ENCODE assay signal across 21 mouse cellular contexts in the genomic region with DNA sequence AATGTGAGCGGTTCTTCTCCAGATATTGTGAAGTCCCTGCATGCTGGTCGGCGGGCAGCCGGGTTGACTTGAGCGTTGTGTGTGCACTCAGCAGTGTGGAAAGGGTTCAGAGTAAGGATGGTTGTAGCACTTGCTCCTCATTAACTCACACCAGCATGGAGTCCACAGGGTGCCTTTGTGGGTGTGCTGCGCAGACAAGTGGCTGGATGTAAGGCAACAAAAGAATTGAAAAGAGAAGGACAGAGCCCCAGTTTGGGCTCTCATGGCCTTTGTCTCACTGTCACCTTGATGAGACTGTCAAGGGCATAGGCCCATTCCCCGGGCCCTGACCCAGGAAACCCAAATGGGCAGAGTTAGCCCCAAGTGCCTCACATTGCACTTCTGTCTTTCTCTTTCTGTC. TPM values are rescaled to one million over a fixed set of nuclear protein-coding genes. Genes with fewer than 3 reads are reported as not detected.
DNase-seq lines count a peak whose midpoint lies in the region; TF ChIP-seq lines count a peak whose summit lies in the region.
"Had no signal": no experiment of that assay in that cellular context is flagged by ENCODE, and none has a peak within 500 bp of the region (broad histone marks: within the 10 kb centered on the region; RNA-seq: fewer than 3 reads in every experiment).

No protein-coding gene starts in this region.

- no peak for TF ChIP-seq POLR2A in ES-Bruce4 (IDR thresholded peaks at IDR 0.05; ENCODE audit: insufficient read depth, low read length)

- DNase-seq in ES-E14 (ENCODE audit: low read depth, low spot score) (peak; percentile 49), ZHBTc4 (ENCODE audit: low read depth, low spot score) (peak; percentile 81)
- DNase-seq in cerebellum, postnatal 36 days, result no peak
- DNase-seq in thymus, adult 18-20 months, result no peak
- DNase-seq: adrenal gland, adult 2 months; adrenal gland, postnatal 10 days; adrenal gland, postnatal 25 days; B cell, adult 2 months; cerebellum, adult 11-12 months; cerebellum, adult 2 months; cerebellum, adult 9-10 months; cerebellum, postnatal 10 days; cerebellum, postnatal 25 days; embryo, embryonic 11 days had no signal

- TF ChIP-seq CTCF in ES-Bruce4 (IDR thresholded peaks at IDR 0.05; ENCODE audit: low read depth, low read length), result no peak

- H3K9ac ChIP-seq in ES-Bruce4 (ENCODE audit: low read depth, poor library complexity, severe bottlenecking), result no peak overlapping the region
- no peak overlapping the region for H3K9ac ChIP-seq in ES-E14 (ENCODE audit: insufficient read depth, low read depth, low read length, poor library complexity, severe bottlenecking)
- H3K9ac ChIP-seq: embryonic facial prominence, embryonic 13.5 days; embryonic facial prominence, embryonic 15.5 days; forebrain, embryonic 12.5 days had no signal

- no peak overlapping the region for H3K27ac ChIP-seq in ES-Bruce4 (ENCODE audit: insufficient read depth, low read length)
- no peak overlapping the region for H3K27ac ChIP-seq in ES-E14 (ENCODE audit: insufficient read depth, low read depth, low read length, poor library complexity, severe bottlenecking)
- H3K27ac ChIP-seq: embryonic facial prominence, embryonic 13.5 days; embryonic facial prominence, embryonic 15.5 days; forebrain, embryonic 10.5 days; forebrain, embryonic 12.5 days had no signal

- H3K36me3 ChIP-seq in ES-Bruce4 (ENCODE audit: control insufficient read depth, insufficient read depth, low read length, poor library complexity, severe bottlenecking) (peaks cover 7% of the 10 kb centered on the region; the same call in 1 of the 2 replicates), ES-E14 (ENCODE audit: control insufficient read depth, insufficient read depth, low read length, poor library complexity, severe bottlenecking) (peaks cover 20% of the 10 kb centered on the region)
- H3K36me3 ChIP-seq: embryonic facial prominence, embryonic 13.5 days; embryonic facial prominence, embryonic 15.5 days; forebrain, embryonic 12.5 days had no signal

- in situ Hi-C loops in ES-E14 (cut with MboI; ENCODE audit: low sequenced_read_pairs in 2 of 2, unreplicated experiment in 2 of 2), result no loop called here

- no peaks in the 10 kb centered on the region for H3K27me3 ChIP-seq in ES-Bruce4 (ENCODE audit: control insufficient read depth, insufficient read depth, low read length, poor library complexity, severe bottlenecking)
- H3K27me3 ChIP-seq: CH12.LX; embryonic facial prominence, embryonic 13.5 days; embryonic facial prominence, embryonic 15.5 days; forebrain, embryonic 12.5 days had no signal

- H3K4me3 ChIP-seq in ES-Bruce4 (ENCODE audit: low read depth, low read length) (no peak overlapping the region), ES-E14 (ENCODE audit: insufficient read depth in 1 of 2, low read depth in 1 of 2, low read length in 2 of 2, poor library complexity in 1 of 2, severe bottlenecking in 1 of 2) (no peak overlapping the region)
- H3K4me3 ChIP-seq: embryonic facial prominence, embryonic 13.5 days; embryonic facial prominence, embryonic 15.5 days; erythroblast, embryonic 14.5 days; forebrain, embryonic 10.5 days; forebrain, embryonic 12.5 days had no signal

- TF ChIP-seq EP300 in ES-Bruce4 (IDR thresholded peaks at IDR 0.05; ENCODE audit: insufficient read depth, low read depth, low read length), result peak; percentile 64

- H3K9me3 ChIP-seq in ES-Bruce4 (replicated peaks; ENCODE audit: control insufficient read depth, insufficient read depth, low read length, poor library complexity, severe bottlenecking) (no peaks in the 10 kb centered on the region), ES-E14 (ENCODE audit: control insufficient read depth, insufficient read depth, low read depth, low read length) (no peaks in the 10 kb centered on the region)
- H3K9me3 ChIP-seq: embryonic facial prominence, embryonic 13.5 days; embryonic facial prominence, embryonic 15.5 days; forebrain, embryonic 10.5 days; forebrain, embryonic 12.5 days had no signal

- H3K4me1 ChIP-seq in ES-Bruce4 (ENCODE audit: control insufficient read depth, insufficient read depth, low read length), result no peaks in the 10 kb centered on the region
- no peaks in the 10 kb centered on the region for H3K4me1 ChIP-seq in ES-E14 (ENCODE audit: control insufficient read depth in 2 of 2, insufficient read depth in 2 of 2, low read length in 2 of 2, poor library complexity in 1 of 2)
- H3K4me1 ChIP-seq: embryonic facial prominence, embryonic 13.5 days; embryonic facial prominence, embryonic 15.5 days; forebrain, embryonic 12.5 days had no signal

TF ChIP-seq in ES-E14, 5 proteins besides CTCF, POLR2A, EP300 and RAD21:
- TF ChIP-seq ZNF384 (IDR thresholded peaks at IDR 0.05; ENCODE audit: low read depth, low read length), result no peak
- no peak for TF ChIP-seq ZC3H11A (IDR thresholded peaks at IDR 0.05; ENCODE audit: borderline replicate concordance, low read depth, low read length)
- no peak for TF ChIP-seq HCFC1 (IDR thresholded peaks at IDR 0.05; ENCODE audit: borderline replicate concordance, insufficient read depth, low read length)
- TF ChIP-seq MAFK (IDR thresholded peaks at IDR 0.05; ENCODE audit: insufficient read depth, low read depth, low read length), result no peak
- TF ChIP-seq CHD2 (IDR thresholded peaks at IDR 0.05; ENCODE audit: low read depth, low read length), result no peak

RNA-seq across cellular contexts. Expression of a gene that starts 47.8 kb away (rescaled TPM):
- polyA plus RNA-seq in ES-Bruce4 (2011; ENCODE audit: insufficient read depth, insufficient read length, low read depth, missing spikeins), result 234 and 236 TPM in 2 replicates
- total RNA-seq in ES-E14 (2012; rRNA removed), result 133 and 174 TPM in 2 replicates

Comparison
In these comparisons a context has a peak if more than half of its experiments do, and no peak if none do; other contexts are left out.
1. DNase-seq: peak in ES-E14 (single experiment) and ZHBTc4 (single experiment); none in cerebellum, postnatal 36 days (0 of 2) and thymus, adult 18-20 months (0 of 2).